Mouse (Mus musculus): ENCODE measurements around the gene Wbp4. TPM values are rescaled to one million over a fixed set of nuclear protein-coding genes. Genes with fewer than 3 reads are reported as not detected.

Wbp4 gene
- polyA plus RNA-seq, 1 experiment, result 7.3 TPM

DNA sequence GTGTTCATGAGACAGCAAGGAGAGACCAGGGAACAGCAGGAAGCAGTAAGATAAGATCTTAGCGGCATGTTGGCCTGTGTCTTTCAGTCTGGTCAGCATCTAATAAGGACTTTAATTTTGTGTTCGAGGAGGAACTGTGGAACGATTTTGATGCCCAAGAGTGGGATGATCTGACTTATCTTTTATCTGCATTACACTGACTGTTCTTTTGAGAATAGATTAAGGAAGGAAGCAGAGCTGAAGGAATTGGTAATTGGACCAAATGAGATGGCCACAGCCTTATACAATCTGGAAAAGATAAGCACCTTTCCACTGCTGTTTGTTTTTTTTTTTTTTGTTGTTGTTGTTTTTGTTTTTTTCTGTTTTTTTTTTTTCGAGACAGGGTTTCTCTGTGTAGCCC lies 19.4 kb upstream of the Wbp4 start:
- H3K4me1 ChIP-seq (replicated peaks; ENCODE audit: control insufficient read depth, insufficient read depth, low read length), result peaks cover 11% of the 10 kb centered on the region
- H3K27me3 ChIP-seq (ENCODE audit: control insufficient read depth, insufficient read depth, low read length), result no peaks in the 10 kb centered on the region
- DNase-seq, result no peak
- 70% methylated on average over 4 of the region's 4 CpGs for WGBS
- TF ChIP-seq POLR2A (IDR thresholded peaks at IDR 0.05; ENCODE audit: control insufficient read depth, extremely low read depth, insufficient read depth, low read length, poor library complexity), result no peak
- no peak for TF ChIP-seq CTCF (IDR thresholded peaks at IDR 0.05; ENCODE audit: borderline replicate concordance, control insufficient read depth, extremely low read depth, insufficient read depth, low read length, poor library complexity)
- H3K36me3 ChIP-seq (ENCODE audit: control insufficient read depth, insufficient read depth, low read length), result no peaks in the 10 kb centered on the region
- H3K27ac ChIP-seq (ENCODE audit: control insufficient read depth, insufficient read depth, low read length), result no peak overlapping the region
- no peak overlapping the region for H3K4me3 ChIP-seq (ENCODE audit: control insufficient read depth, insufficient read depth, low read length)

GRCm38 (mm10) chr14:79499326-79499725 lies 18.0 kb upstream of the Wbp4 start:
- Histone ChIP-seq H3K4me3 (ENCODE audit: control insufficient read depth, insufficient read depth, low read length) (no peak overlapping the region), H3K27me3 (ENCODE audit: control insufficient read depth, insufficient read depth, low read length) (no peaks in the 10 kb centered on the region), H3K4me1 (replicated peaks; ENCODE audit: control insufficient read depth, insufficient read depth, low read length) (peaks cover 11% of the 10 kb centered on the region), H3K27ac (ENCODE audit: control insufficient read depth, insufficient read depth, low read length) (no peak overlapping the region), H3K36me3 (ENCODE audit: control insufficient read depth, insufficient read depth, low read length) (no peaks in the 10 kb centered on the region)
- no peak for TF ChIP-seq POLR2A (IDR thresholded peaks at IDR 0.05; ENCODE audit: control insufficient read depth, extremely low read depth, insufficient read depth, low read length, poor library complexity)
- DNase-seq, result no peak
- WGBS, result 75% methylated on average over 9 of the region's 9 CpGs

DNA sequence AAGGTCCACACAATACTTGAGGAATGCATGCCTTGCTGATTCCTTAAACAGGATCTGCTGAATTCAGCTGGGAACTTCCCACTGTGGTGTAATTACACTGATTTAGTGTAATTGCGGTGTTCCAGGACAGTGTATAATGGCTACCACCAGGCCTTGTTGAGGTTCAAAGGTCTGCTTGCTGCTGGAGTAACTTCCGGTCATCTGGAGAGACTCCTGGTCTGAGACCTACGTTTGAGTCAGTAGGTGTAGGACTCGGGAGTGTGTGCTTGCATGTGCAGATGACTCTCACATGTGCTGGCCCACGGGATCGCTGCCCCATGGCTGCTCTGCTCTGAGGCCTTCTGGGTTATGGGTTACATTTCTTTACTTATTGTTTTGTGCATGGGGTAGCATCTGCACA lies 13.0 kb upstream of the Wbp4 start:
- no peak for DNase-seq
- Histone ChIP-seq H3K36me3 (ENCODE audit: control insufficient read depth, insufficient read depth, low read length) (no peaks in the 10 kb centered on the region), H3K4me1 (replicated peaks; ENCODE audit: control insufficient read depth, insufficient read depth, low read length) (0 out of 2 replicates have a peak, but pooled peaks cover 2% of the 10 kb centered on the region), H3K27me3 (ENCODE audit: control insufficient read depth, insufficient read depth, low read length) (no peaks in the 10 kb centered on the region), H3K27ac (ENCODE audit: control insufficient read depth, insufficient read depth, low read length) (no peak overlapping the region), H3K4me3 (ENCODE audit: control insufficient read depth, insufficient read depth, low read length) (no peak overlapping the region)
- no peak for TF ChIP-seq CTCF (IDR thresholded peaks at IDR 0.05; ENCODE audit: borderline replicate concordance, control insufficient read depth, extremely low read depth, insufficient read depth, low read length, poor library complexity)
- TF ChIP-seq POLR2A (IDR thresholded peaks at IDR 0.05; ENCODE audit: control insufficient read depth, extremely low read depth, insufficient read depth, low read length, poor library complexity), result no peak
- 95% methylated on average over 6 of the region's 6 CpGs for WGBS

DNA sequence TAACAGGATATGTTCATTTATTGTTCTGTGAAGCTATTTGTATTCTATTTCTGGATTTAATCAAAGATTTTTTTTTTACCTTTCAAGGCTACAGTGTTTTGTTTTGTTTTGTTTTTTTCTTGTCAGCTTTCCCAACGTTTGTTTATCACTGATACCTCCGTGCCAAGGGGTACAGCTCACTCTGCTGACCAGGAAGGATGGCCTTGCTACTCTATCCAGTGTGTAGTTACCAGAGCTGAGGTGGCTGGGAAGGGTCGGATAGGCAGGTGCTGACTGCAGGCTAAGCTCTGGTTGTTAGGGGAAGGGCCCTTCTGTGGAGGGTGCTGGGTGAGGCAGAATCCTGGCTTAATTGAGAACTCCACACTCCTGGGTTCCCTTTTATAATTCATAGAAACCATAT lies 8.9 kb upstream of the Wbp4 start:
- Histone ChIP-seq H3K4me3 (ENCODE audit: control insufficient read depth, insufficient read depth, low read length) (no peak overlapping the region), H3K27ac (ENCODE audit: control insufficient read depth, insufficient read depth, low read length) (no peak overlapping the region), H3K36me3 (ENCODE audit: control insufficient read depth, insufficient read depth, low read length) (no peaks in the 10 kb centered on the region), H3K27me3 (ENCODE audit: control insufficient read depth, insufficient read depth, low read length) (no peaks in the 10 kb centered on the region), H3K4me1 (replicated peaks; ENCODE audit: control insufficient read depth, insufficient read depth, low read length) (peaks cover 12% of the 10 kb centered on the region)
- TF ChIP-seq POLR2A (IDR thresholded peaks at IDR 0.05; ENCODE audit: control insufficient read depth, extremely low read depth, insufficient read depth, low read length, poor library complexity) (no peak), CTCF (IDR thresholded peaks at IDR 0.05; ENCODE audit: borderline replicate concordance, control insufficient read depth, extremely low read depth, insufficient read depth, low read length, poor library complexity) (no peak)
- WGBS, result 98% methylated on average over 3 of the region's 3 CpGs
- no peak for DNase-seq

DNA sequence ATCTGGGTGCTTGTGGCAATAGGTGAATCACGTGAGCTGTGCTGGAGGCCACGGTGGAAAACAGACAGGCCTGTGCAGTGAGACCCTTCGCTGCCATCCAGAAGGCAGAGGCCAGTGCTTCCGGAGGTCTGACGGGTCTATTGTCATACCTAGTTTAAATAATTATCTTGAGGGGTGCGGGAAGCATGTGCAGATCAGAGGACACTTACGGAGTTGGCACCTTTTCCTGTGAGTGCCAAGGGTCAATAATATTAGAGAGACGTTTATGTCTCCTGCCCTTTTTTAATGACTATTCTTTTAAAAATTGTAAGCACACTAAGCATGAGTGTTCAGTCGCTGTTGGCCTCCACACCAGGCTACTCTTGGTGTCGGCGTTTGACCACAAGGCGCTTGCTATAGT lies 7.8 kb upstream of the Wbp4 start:
- TF ChIP-seq CTCF (IDR thresholded peaks at IDR 0.05; ENCODE audit: borderline replicate concordance, control insufficient read depth, extremely low read depth, insufficient read depth, low read length, poor library complexity) (no peak), POLR2A (IDR thresholded peaks at IDR 0.05; ENCODE audit: control insufficient read depth, extremely low read depth, insufficient read depth, low read length, poor library complexity) (no peak)
- Histone ChIP-seq H3K27me3 (ENCODE audit: control insufficient read depth, insufficient read depth, low read length) (no peaks in the 10 kb centered on the region), H3K36me3 (ENCODE audit: control insufficient read depth, insufficient read depth, low read length) (no peaks in the 10 kb centered on the region), H3K4me3 (ENCODE audit: control insufficient read depth, insufficient read depth, low read length) (no peak overlapping the region), H3K4me1 (replicated peaks; ENCODE audit: control insufficient read depth, insufficient read depth, low read length) (peaks cover 17% of the 10 kb centered on the region), H3K27ac (ENCODE audit: control insufficient read depth, insufficient read depth, low read length) (no peak overlapping the region)
- 95% methylated on average over 12 of the region's 12 CpGs for WGBS
- no peak for DNase-seq

DNA sequence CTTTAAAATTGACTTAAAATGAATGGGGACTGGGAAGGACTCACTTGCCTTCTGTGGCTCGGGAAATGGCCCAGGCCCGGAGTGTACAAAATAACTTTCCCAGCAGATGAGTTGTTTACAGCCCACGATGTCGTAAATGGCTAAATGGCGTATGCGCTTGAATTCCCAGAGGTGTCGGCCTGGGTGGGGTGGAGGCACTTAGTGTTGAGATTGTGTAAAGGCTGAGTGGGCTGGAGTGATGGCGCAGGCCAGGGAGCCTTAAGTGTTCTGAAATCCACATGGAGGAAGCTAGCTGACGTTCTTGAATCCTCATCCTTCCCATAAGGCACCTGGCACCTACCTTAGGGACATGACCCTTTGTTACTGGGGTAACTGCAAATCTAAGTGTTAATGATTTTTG lies 7.2 kb upstream of the Wbp4 start:
- Histone ChIP-seq H3K27me3 (ENCODE audit: control insufficient read depth, insufficient read depth, low read length) (no peaks in the 10 kb centered on the region), H3K4me3 (ENCODE audit: control insufficient read depth, insufficient read depth, low read length) (no peak overlapping the region), H3K36me3 (ENCODE audit: control insufficient read depth, insufficient read depth, low read length) (no peaks in the 10 kb centered on the region), H3K4me1 (replicated peaks; ENCODE audit: control insufficient read depth, insufficient read depth, low read length) (peaks cover 21% of the 10 kb centered on the region), H3K27ac (ENCODE audit: control insufficient read depth, insufficient read depth, low read length) (no peak overlapping the region)
- TF ChIP-seq POLR2A (IDR thresholded peaks at IDR 0.05; ENCODE audit: control insufficient read depth, extremely low read depth, insufficient read depth, low read length, poor library complexity) (no peak), CTCF (IDR thresholded peaks at IDR 0.05; ENCODE audit: borderline replicate concordance, control insufficient read depth, extremely low read depth, insufficient read depth, low read length, poor library complexity) (no peak)
- 96% methylated on average over 9 of the region's 9 CpGs for WGBS
- no peak for DNase-seq

- 35% methylated on average over 19 of the region's 19 CpGs for WGBS
- DNase-seq, result peak; percentile 37
- no peak overlapping the region for H3K27ac ChIP-seq (ENCODE audit: control insufficient read depth, insufficient read depth, low read length)
Measured at GRCm38 (mm10) chr14:79486993-79487731, 5.8 kb upstream of the Wbp4 start.

More at GRCm38 (mm10) chr14:79486993-79487731, 5.8 kb upstream of the Wbp4 start:
- TF ChIP-seq CTCF (IDR thresholded peaks at IDR 0.05; ENCODE audit: borderline replicate concordance, control insufficient read depth, extremely low read depth, insufficient read depth, low read length, poor library complexity) (no peak), POLR2A (IDR thresholded peaks at IDR 0.05; ENCODE audit: control insufficient read depth, extremely low read depth, insufficient read depth, low read length, poor library complexity) (no peak)
- Histone ChIP-seq H3K27me3 (ENCODE audit: control insufficient read depth, insufficient read depth, low read length) (no peaks in the 10 kb centered on the region), H3K4me3 (ENCODE audit: control insufficient read depth, insufficient read depth, low read length) (peak overlapping the region; percentile 16; the same call in 1 of the 2 replicates), H3K36me3 (ENCODE audit: control insufficient read depth, insufficient read depth, low read length) (no peaks in the 10 kb centered on the region), H3K4me1 (replicated peaks; ENCODE audit: control insufficient read depth, insufficient read depth, low read length) (peaks cover 29% of the 10 kb centered on the region)

Data from thymus, adult 2 months (tissue).